Mouse (Mus musculus) forebrain, embryonic 10.5 days (tissue): ENCODE results near the gene Fam189b. TPM values are rescaled to one million over a fixed set of nuclear protein-coding genes. Genes with fewer than 3 reads are reported as not detected.
"Not testable (repeated sequence)": the region's sequence is repeated elsewhere in the genome, so short reads cannot be mapped to it uniquely, and the experiment has no call there.

Source experiments
- DNase-seq: peaks from one replicate; pipeline ENCODE4 v3.0.0-alpha.2; 2017; ENCODE audit warnings: low spot score; ENCODE audit errors: extremely low spot score
- H3K27ac ChIP-seq: fragments of 300-500 bp; sonication (generic); 2 replicates; pipeline ENCODE4 v1.5.1; 2016; ENCODE audit warnings: mild to moderate bottlenecking
- H3K27me3 ChIP-seq: fragments of 300-500 bp; sonication (generic); 2 replicates; pipeline ENCODE4 v1.6.1; 2016; ENCODE audit warnings: mild to moderate bottlenecking; ENCODE audit not compliant: poor library complexity, severe bottlenecking
- H3K36me3 ChIP-seq: fragments of 300-500 bp; sonication (generic); replicated peaks from 2 replicates; pipeline ENCODE4 v1.6.1; 2016; ENCODE audit warnings: mild to moderate bottlenecking, moderate library complexity
- H3K4me1 ChIP-seq: fragments of 300-500 bp; sonication (generic); 2 replicates; pipeline ENCODE4 v1.6.1; 2016
- H3K4me3 ChIP-seq: fragments of 300-500 bp; sonication (generic); 2 replicates; pipeline ENCODE4 v1.5.1; 2016; ENCODE audit warnings: mild to moderate bottlenecking, moderate library complexity
- H3K9me3 ChIP-seq: fragments of 300-500 bp; sonication (generic); 2 replicates; pipeline ENCODE4 v1.6.1; 2016; ENCODE audit warnings: mild to moderate bottlenecking, moderate library complexity
- WGBS: fragments of 180-500 bp; shearing (Covaris S2); methylation state at CpG from one replicate; pipeline ENCODE4 v1.1.7; 2016; 5-methylcytosine and 5-hydroxymethylcytosine counted together
- polyA plus RNA-seq: library from polyadenylated mRNA; unstranded; fragments of >200 nt; fragmentation: Nextera tagmentation; extraction: Ambion mirVana; gene quantifications from 2 replicates; pipeline ENCODE4 v1.2.1, GENCODE M21; 2016

Fam189b gene
- polyA plus RNA-seq, 1 experiment from 2014 or later = 25.1 TPM

DNA sequence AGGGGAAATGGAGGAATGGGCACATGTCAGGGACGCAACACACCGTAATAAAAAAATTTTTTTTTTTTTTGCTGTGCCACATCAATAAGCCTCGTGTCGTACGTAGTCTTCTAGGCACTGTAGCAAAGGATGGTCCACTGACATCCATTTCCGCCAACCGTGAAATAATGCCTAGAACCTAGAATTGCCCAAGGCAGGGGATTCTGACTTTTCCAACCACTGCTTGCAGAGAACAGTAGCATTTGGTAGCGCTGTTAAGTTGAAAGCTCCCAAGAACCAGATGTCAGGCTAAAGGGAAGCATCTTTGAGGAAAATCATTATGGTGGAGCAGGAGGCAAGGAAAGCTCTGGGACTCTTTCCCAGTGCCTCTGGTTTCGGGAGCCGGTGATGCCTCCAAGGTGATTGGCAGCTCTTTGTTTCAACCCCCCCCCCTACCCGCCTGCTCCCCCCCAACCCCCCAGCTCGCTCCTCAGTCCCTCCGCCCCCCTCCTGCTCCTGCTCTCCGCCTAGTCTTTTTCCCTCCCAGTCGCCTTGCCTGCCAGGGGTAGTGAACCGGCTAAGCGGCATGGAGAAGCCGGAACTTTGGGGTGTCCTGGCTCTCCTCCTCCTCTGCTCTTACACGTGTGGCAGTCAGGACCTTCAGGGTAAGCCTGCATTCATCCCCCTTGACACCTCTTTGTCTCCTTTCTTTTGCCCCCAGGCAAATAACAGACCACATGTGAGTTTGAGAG lies 31.9 kb downstream of the Fam189b start, which contains the start of gene Thbs3:
TSS of gene Thbs3 (plus strand) at position 500 of the 731 bp plus-strand sequence.
- Histone ChIP-seq H3K4me3 (peak within 1 kb of the TSS; percentile 78), H3K27me3 (no peaks in the 10 kb centered on the region), H3K27ac (peak within 1 kb of the TSS; percentile 98), H3K9me3 (no peaks in the 10 kb centered on the region), H3K36me3 (peaks cover 50% of the 10 kb centered on the region), H3K4me1 (peaks cover 73% of the 10 kb centered on the region)
- DNase-seq = peak; percentile 80
- under 1% methylated on average over 19 of the region's 19 CpGs for WGBS

DNA sequence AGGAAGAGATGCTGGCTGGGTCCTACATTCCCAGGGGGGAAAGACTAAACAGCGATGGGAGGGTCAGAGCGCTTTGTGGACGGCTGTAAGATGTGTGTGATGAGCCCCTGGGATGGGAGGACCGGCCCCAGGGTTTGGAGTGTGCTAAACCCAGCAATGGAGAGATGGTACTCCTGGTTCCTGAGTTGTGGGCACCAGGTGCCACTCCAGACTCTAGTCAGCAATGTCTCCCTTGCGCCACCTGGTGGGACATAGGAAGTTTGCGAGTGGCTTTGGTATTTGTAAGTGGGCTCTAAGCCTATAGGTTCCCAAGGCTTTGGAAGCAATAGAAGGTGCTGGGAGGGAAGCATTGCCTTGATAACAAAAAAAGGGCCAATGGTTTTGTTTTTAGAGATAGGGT lies 32.9 kb downstream of the Fam189b start:
- 0% methylated on average over 6 of the region's 6 CpGs for WGBS
- H3K4me3 ChIP-seq = peak overlapping the region; percentile 78
- DNase-seq = peak; percentile 85
- peaks cover 80% of the 10 kb centered on the region for H3K4me1 ChIP-seq
- H3K36me3 ChIP-seq = peaks cover 47% of the 10 kb centered on the region
- peak overlapping the region; percentile 98 for H3K27ac ChIP-seq
- no peaks in the 10 kb centered on the region for H3K27me3 ChIP-seq
- H3K9me3 ChIP-seq = no peaks in the 10 kb centered on the region

DNA sequence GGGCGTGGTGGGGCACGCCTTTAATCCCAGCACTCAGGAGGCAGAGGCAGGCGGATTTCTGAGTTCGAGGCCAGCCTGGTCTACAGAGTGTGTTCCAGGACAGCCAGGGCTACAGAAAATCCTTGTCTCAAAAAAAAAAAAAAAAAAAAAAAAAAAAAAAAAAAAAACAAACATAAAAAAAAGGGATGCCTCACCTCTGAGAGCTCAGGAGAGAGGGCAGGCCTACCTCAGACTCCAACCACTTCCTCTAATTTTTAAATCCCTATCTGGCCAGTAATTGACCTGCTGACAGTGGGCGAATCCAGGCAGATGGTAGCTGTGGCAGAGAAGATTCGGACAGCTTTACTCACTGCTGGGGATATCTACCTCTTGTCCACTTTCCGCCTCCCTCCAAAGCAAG lies 33.5 kb downstream of the Fam189b start:
- H3K9me3 ChIP-seq, DNase-seq, H3K27me3 ChIP-seq: not testable (repeated sequence)
- Histone ChIP-seq H3K4me3 (peak overlapping the region; percentile 78; the same call in 1 of the 2 replicates), H3K36me3 (peaks cover 47% of the 10 kb centered on the region), H3K4me1 (peaks cover 86% of the 10 kb centered on the region), H3K27ac (peak overlapping the region; percentile 98)
- WGBS = 80% methylated on average over 7 of the region's 7 CpGs

DNA sequence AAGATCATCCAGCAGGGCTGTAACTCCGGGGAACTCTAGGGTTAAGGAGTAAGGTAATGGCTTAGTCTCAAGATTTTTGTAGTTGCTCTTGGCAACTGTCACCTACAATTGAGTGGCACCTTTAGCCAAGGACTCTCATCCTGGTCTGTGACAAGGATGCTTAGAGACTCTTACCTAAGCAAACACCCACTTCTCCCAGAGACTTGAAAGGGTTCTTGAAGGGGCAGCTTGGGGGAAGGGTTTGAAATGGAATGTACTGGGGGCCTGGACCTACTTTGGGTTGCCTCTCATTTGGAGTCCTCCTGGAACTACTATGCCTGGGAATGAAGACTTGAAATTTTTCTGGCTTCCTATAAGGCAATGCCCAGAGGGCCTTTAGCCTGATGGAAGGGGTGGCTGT lies 35.3 kb downstream of the Fam189b start:
- Histone ChIP-seq H3K4me1 (peaks cover 91% of the 10 kb centered on the region), H3K4me3 (0 out of 2 replicates have a peak overlapping the region, but pooled peaks have one; percentile 1), H3K27ac (peak overlapping the region; percentile 62; the same call in 1 of the 2 replicates), H3K36me3 (peaks cover 64% of the 10 kb centered on the region), H3K9me3 (no peaks in the 10 kb centered on the region), H3K27me3 (no peaks in the 10 kb centered on the region)
- no peak for DNase-seq
- 80% methylated on average over 1 of the region's 1 CpGs for WGBS

DNA sequence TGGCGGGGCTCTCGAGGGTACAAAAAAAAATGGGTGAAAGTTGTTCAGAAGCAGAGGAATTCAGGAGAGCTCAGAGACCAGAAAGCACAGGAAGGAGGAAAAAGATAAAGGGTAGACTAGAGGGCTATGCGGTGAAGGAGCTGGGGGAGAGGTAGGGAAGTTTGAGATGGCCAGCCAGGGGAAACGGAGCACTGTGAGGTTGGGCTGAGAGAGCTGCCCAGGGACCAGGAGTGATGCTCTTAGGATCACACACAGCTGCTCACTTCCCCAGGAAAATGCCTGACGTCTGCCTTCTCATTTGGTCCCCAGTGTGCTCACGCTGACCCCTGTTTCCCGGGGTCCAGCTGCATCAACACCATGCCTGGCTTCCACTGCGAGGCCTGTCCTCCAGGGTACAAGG lies 36.6 kb downstream of the Fam189b start:
- H3K36me3 ChIP-seq = peaks cover 76% of the 10 kb centered on the region
- no peak for DNase-seq
- H3K27ac ChIP-seq = peak overlapping the region; percentile 62
- H3K4me1 ChIP-seq = peaks cover 94% of the 10 kb centered on the region
- no peaks in the 10 kb centered on the region for H3K27me3 ChIP-seq
- WGBS = 55% methylated on average over 8 of the region's 8 CpGs
- H3K9me3 ChIP-seq = no peaks in the 10 kb centered on the region
- no peak overlapping the region for H3K4me3 ChIP-seq

DNA sequence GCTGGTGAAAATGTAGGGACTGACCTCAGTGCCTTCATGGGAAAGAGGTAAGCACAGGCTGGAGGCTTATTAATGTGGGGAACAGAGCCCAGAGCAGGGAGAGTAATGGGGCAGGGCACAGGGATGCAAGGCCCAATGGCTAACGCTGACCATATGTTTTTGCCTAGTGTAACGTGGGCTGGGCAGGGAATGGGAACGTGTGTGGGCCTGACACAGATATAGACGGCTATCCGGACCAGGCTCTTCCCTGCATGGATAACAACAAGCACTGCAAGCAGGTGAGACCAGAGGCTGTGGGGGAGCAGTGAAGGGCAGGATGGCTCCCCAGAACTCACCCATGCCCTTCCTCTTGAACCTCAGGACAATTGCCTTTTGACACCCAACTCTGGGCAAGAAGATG lies 38.2 kb downstream of the Fam189b start:
- peaks cover 94% of the 10 kb centered on the region for H3K4me1 ChIP-seq
- H3K9me3 ChIP-seq = no peaks in the 10 kb centered on the region
- peak overlapping the region; percentile 22; the same call in 1 of the 2 replicates for H3K27ac ChIP-seq
- H3K36me3 ChIP-seq = peaks cover 91% of the 10 kb centered on the region
- peak overlapping the region; percentile 13; the same call in 1 of the 2 replicates for H3K4me3 ChIP-seq
- H3K27me3 ChIP-seq = peaks cover 10% of the 10 kb centered on the region
- no peak for DNase-seq
- WGBS = 69% methylated on average over 5 of the region's 5 CpGs

DNA sequence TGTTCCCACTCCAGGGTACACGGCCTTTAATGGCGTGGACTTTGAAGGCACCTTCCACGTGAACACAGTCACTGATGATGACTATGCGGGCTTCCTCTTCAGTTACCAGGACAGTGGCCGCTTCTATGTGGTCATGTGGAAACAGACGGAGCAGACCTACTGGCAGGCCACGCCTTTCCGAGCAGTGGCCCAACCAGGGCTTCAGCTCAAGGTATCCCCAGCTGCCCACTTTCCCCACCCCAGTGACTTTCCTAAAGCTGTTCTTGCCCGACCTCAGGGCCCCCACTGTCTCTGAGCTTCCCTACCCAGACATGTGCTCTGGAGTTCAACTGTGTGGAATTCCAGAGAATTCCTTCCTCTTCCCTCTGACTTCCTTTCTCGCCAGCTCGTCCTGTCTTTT lies 41.9 kb downstream of the Fam189b start:
- H3K4me3 ChIP-seq = peak overlapping the region; percentile 91
- H3K4me1 ChIP-seq = peaks cover 96% of the 10 kb centered on the region
- H3K36me3 ChIP-seq = peaks cover 60% of the 10 kb centered on the region
- DNase-seq = no peak
- peaks cover 26% of the 10 kb centered on the region for H3K27me3 ChIP-seq
- 56% methylated on average over 11 of the region's 11 CpGs for WGBS
- H3K9me3 ChIP-seq = no peaks in the 10 kb centered on the region
- H3K27ac ChIP-seq = peak overlapping the region; percentile 99

DNA sequence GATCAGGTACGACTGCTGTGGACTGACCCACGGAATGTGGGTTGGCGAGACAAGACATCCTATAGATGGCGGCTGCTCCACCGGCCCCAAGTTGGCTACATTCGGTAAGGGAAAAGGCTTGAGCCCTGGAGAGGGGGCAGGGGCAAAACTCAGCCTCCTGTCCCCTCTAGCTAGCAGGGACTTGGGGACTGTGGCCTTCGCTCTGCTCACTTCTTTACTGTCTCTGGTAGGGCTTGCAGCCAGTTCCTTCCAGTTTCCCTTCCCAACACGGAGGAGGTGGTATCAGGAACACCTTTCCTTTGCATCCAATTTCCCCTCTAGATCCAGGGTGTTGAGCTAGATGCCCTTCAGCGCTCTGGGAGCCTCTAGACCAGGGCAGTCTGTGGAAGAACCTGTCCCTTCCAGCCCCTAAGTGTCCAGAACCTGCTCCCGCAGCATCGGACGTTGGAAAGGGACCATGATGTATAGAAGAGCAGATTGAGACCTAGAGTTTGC lies 42.4 kb downstream of the Fam189b start:
- Histone ChIP-seq H3K27ac (peak overlapping the region; percentile 99), H3K27me3 (peaks cover 32% of the 10 kb centered on the region), H3K4me1 (peaks cover 95% of the 10 kb centered on the region), H3K36me3 (peaks cover 59% of the 10 kb centered on the region), H3K4me3 (peak overlapping the region; percentile 91), H3K9me3 (no peaks in the 10 kb centered on the region)
- DNase-seq = peak; percentile 34
- 20% methylated on average over 12 of the region's 12 CpGs for WGBS

DNA sequence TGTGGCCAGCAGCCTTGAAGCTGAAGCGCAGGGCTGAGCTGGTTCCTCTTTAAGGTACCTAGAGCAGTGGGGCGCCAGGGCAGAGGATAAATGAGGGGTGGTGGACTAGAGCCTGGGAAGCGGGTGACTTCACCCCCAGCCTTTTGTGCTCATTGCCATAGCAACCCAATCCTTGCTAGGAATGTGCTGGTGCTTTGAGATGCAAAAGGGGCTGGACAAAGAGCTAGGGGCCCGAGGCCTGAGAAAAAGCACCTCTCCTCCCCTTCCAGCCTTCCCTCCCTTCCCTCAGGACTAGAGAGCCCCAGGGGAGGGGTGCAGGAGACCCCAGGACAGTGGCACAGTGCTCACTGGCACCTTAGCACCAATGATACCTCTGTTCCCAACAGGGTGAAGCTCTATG lies 43.0 kb downstream of the Fam189b start:
- 5% methylated on average over 4 of the region's 4 CpGs for WGBS
- H3K9me3 ChIP-seq = no peaks in the 10 kb centered on the region
- H3K4me3 ChIP-seq = peak overlapping the region; percentile 91
- H3K4me1 ChIP-seq = peaks cover 92% of the 10 kb centered on the region
- peak; percentile 92 for DNase-seq
- H3K36me3 ChIP-seq = peaks cover 61% of the 10 kb centered on the region
- peaks cover 34% of the 10 kb centered on the region for H3K27me3 ChIP-seq
- H3K27ac ChIP-seq = peak overlapping the region; percentile 99

DNA sequence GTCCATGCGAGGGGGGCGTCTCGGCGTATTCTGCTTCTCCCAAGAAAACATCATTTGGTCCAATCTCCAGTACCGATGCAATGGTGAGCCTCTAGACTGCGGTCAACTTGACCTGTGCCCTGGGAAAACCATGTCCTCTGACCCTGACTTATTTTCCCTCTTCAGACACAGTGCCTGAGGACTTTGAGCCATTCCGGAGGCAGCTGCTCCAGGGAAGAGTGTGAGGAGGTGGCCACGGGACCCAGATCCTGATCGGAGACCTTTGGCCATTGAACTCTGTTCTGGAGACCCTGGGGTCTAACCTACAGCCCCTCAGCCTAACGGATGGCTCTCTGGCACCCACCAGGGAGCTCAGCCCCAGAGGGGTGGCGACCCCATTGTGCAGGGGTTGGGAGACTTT lies 43.4 kb downstream of the Fam189b start:
- Histone ChIP-seq H3K36me3 (peaks cover 57% of the 10 kb centered on the region), H3K27ac (peak overlapping the region; percentile 99), H3K4me3 (peak overlapping the region; percentile 91), H3K27me3 (peaks cover 36% of the 10 kb centered on the region), H3K4me1 (peaks cover 88% of the 10 kb centered on the region), H3K9me3 (no peaks in the 10 kb centered on the region)
- WGBS = 6% methylated on average over 11 of the region's 11 CpGs
- DNase-seq = no peak

DNA sequence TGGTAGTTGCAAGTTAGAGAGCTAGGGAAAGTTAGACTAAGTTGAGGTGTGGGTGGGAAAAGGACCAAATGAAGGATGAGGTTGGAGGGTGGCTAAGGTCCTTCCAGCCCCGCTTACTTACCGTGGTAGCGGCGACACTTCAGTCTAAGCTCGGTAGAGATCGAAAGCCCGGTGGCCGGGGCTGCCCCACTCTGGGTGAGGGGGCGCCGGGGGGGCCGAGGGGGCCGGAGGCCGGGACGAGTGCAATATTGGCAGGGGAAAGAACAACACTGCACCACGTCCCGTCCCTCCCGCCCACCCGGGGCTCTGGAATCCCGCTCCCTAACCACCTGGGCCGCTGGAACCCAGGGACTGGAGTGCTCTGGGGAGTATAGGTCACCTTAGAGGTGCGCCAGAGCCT lies 44.0 kb downstream of the Fam189b start, which contains the start of gene Mtx1:
TSS of gene Mtx1 (minus strand) at position 189 of the 400 bp plus-strand sequence.
- peaks cover 52% of the 10 kb centered on the region for H3K36me3 ChIP-seq
- under 1% methylated on average over 21 of the region's 21 CpGs for WGBS
- peak within 1 kb of the TSS; percentile 99 for H3K27ac ChIP-seq
- H3K4me3 ChIP-seq = peak within 1 kb of the TSS; percentile 91
- no peak for DNase-seq
- H3K27me3 ChIP-seq = peaks cover 41% of the 10 kb centered on the region
- H3K9me3 ChIP-seq = no peaks in the 10 kb centered on the region
- H3K4me1 ChIP-seq = peaks cover 87% of the 10 kb centered on the region

DNA sequence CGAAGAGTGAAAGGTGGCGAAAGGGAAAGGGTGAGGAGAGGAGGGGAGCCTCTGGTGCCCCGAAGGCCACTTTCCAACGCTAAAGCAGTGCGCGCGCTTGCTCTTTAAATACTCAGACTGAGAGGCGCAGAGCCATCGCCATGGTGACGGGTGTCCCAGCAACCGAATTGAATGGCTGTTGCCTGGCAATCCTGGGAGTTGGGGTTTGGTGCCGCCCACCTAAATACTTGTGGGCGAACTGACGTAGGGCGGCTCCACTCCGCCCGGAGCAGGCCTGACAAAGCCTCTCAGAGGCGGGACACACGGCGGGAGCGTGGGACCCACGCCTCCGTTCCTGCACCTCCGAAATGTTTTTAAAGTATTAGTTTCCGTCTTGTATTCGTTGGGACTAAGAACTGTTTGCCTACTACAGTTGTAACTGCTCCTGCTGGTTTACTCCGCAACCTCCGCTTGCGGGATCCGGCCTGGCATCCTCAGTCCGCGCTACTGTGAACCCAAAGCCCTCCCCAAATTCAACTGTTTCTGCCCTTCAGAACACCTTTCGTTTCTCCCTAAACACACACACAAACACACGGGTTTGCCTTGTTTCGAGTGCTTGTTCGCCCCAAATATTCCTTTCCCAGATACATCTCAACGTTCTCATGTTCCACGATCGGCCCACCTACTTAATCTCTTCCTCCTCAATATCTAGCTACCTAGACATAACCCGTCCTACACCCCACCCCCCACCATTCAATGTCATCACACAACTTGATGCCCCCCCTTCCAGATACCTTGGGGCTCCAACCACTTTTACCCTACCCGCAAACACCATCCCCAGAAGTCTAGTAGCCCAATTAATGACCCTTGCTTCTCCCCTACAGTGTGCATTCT lies 44.6 kb downstream of the Fam189b start:
- Histone ChIP-seq H3K4me3 (peak overlapping the region; percentile 91), H3K27ac (peak overlapping the region; percentile 99), H3K27me3 (peaks cover 43% of the 10 kb centered on the region), H3K4me1 (peaks cover 85% of the 10 kb centered on the region), H3K36me3 (peaks cover 48% of the 10 kb centered on the region), H3K9me3 (no peaks in the 10 kb centered on the region)
- 1% methylated on average over 41 of the region's 41 CpGs for WGBS
- DNase-seq = peak; percentile 98
